Mouse (Mus musculus) naive thymus-derived CD4-positive, alpha-beta T cell, adult 2 months (primary cell): ENCODE data around the gene Shq1.

ENCODE experiments used
- DNase-seq: peaks from one replicate; pipeline ENCODE4 v3.0.0-alpha.2; 2011; ENCODE audit warnings: low read depth

Gene Shq1

DNA sequence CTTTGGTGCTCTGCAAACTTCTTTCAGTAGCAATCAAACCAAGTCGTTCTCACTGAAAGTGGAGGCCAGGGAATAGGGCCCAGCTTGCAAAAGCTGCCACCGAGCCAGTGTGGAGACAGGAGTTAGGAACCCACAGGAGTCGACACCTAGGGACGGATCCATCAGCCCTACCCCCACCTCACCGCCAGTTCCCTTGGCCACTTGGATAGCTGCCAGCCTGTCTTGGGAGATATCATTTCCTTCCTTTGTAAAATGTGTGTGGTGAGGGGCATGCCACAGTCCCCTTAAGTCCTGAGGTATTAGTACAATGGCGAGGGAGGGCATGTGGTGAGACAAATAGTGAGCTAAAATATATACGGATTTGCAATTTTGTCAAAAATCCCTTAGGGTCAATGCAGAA, 142.4 kb downstream of the Shq1 start:
- no peak for DNase-seq

DNA sequence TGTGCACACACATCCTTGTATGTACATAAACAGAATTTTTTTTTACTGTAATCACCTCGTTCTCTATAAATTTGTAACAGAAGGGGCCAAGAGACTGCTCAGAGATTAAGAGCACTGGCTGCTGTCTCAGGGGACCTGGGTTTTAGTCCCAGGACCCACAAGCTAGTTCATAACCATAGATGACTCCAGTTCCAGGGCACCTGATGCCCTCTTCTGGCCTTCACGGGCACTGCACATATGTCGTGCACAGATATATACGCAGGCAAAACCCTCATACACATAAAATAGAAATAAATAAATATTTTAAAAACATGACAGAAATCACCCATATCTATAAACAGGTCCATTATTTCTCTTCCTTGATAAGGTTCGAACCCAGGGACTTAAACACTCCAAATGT, 143.0 kb downstream of the Shq1 start:
- DNase-seq = peak; percentile 10

DNA sequence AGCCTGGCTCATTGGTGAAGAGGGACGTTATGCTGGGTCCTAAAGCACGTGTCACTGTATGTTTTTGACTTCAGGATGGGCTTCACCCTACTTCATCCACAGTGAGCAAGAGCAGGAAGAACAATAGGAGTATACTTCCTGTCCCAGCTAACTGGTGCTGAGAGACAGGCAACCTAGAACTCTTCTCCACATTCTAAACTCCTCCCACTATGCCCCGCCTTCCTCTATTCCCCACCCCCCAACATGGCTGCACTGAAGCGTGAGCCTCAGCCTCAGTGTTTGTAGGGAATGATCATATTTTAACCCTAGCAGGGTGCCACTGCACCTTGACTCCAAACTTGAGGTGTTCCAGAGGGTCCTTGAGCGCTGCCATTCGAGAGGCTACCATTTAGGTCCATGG, 143.8 kb downstream of the Shq1 start:
- no peak for DNase-seq

DNA sequence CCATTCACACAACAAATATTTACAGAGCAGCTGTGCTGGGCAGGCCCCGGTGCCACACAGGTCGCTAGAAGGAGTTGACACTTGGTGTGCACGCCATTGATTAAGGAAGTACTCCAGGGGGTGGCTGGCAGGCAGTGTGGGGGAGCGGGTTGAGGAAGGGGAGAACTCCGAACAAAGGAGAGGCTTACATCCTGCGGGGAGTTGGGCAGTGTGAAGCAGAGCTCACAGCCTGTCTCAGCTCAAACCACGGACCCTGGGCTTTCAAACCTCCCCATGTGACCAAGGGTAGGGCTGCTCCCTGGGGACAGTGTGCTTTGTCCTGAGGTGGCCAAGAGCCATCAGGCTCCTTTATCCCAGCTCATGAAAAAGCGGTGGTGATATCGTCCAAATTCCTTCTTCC, 144.9 kb downstream of the Shq1 start:
- DNase-seq = no peak

DNA sequence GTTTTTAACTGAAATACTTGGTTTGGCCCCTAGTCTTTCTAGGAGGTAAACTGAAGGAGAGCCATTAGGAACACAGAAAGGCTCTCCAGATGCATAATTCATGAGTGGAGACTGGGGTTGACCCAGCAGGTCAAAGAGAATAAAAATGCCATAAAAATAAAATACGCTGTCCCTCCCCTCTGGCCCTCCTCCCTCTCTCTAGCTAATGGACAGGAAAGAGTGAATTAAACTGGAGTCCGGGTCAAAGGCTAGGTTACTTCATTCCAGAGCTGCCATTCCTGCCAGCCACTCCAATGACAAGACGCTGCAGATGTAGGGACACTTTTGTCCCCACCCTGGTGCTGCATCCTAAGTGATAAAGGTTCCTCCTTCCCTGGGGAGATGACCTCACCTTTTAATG, 145.5 kb downstream of the Shq1 start:
- no peak for DNase-seq

DNA sequence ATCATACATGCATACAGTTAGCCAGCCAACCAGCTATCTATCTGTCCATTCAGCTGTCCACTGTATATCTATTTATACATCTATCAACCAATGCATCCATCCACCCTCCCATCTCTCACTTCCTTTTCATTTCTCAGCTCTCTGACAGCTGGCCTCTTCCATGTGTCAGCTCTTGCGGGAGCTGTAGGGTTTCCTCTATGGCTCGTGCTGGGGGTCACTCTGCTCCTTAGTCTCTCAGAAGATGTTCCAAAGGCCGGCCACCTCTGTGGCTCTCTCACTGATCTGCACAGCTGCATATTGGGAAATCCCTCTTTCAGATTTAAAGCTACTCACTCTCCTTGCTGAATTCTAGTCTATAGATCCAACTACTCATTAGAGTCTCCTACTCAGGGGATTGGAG, 148.5 kb downstream of the Shq1 start:
- no peak for DNase-seq

DNA sequence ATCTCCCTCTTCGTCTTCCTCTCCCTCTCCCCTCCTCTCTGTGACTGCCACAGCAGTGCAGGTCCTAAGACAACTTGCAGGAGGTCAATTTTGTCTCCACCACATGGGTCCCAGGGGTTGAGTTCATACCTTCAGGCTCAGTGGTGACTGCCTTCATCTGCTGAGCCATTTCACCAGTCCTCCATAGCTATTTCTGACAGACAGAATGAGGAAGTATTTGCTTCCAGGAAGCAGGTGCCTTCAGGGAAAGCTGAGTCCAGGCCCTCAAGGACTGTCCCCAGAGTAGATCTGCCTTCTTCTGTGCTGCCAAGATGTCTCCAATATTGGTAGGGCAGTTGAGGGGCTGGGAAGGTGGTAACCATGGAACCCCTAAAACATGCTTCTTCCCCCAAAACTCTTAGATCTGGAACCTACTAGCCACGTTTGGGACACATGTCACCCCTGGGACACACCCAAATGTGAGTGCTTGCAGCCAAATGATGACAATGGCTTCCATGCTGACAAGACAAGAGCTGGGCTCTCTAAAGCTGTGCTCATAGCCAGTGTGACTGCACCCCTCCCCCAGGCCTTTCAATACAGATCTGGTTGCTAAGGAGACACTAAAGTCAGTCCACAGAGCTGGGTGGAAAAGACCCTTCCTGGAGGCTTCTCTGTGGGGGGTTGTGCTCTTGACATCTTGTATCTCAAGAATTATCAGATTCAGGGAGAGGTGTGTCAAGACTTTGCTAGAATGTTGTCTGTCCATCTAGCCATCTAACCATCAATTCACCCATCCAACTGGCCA, 149.2 kb downstream of the Shq1 start:
- no peak for DNase-seq

DNA sequence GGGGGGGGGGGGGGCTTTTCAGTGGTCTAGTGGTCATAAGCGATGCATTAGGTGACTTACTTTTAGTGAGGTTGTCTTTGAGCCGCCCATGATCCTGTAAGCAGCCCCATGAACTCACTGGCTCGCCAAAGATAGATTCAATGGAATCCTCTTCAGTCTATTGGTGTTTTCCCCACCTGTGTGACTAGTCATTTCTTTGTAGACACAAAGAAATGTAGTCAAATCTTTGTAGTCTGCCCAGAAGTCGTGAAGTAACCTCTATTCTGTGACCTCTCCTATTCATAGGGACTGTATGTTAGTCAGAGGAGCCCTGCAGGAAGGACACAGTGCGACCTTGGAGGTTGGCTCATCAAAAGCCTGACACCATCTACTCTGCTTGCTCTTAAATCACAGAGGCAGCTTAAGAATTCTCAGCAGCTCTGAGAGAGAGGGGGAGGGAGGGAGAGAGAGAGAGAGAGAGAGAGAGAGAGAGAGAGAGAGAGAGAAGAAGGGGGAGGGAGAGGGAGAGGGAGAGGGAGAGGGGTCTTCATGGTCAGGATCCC, 150.3 kb downstream of the Shq1 start:
- DNase-seq = no peak

DNA sequence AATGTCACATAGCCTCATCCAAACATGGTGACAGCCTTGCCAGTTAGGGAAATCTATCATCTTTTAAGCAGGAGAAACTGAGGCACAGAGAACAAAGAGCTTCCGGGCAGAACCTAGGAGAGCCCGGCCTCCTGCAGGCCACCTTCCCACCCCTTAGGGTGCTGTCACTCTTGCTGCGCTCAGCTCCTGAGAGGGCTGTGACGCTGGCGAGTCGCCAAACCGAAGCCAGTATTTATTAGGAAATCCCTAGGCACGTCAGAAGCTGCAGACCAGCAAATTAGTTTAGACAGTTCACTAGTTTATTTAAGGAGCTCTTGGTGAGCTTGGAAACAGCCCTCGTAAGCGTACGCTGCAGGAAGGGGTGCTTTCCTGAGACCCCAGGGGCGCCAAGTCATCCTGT, 151.1 kb downstream of the Shq1 start:
- DNase-seq = no peak
